Mouse (Mus musculus) limb, embryonic 14.5 days (tissue): ENCODE measurements at regions not wholly inside any gene's neighbourhood (a gene's known extent, or its start where the extent isn't known, plus 50 kb on each side); places are given as distances from the start of the nearest gene placed in this dataset.
A peak's percentile ranks its signal among the peaks of the same experiment; 100 is the strongest.

Experiments used
- ATAC-seq: fragments of 200-750 bp; cut with Nextera tagmentation; 2 replicates; pipeline ENCODE4 v1.8.0; 2017; ENCODE audit warnings: low read depth, moderate number of reproducible peaks, moderate TSS enrichment; ENCODE audit not compliant: low FRiP score
- DNase-seq: peaks from one replicate; pipeline ENCODE4 v3.0.0-alpha.2; 2015; ENCODE audit warnings: low spot score
- H3K27ac ChIP-seq: fragments of 300-500 bp; sonication (generic); replicated peaks from 2 replicates; pipeline ENCODE4 v1.5.1; 2014; ENCODE audit warnings: low read depth, mild to moderate bottlenecking, low read length, moderate library complexity, mixed read lengths
- H3K27me3 ChIP-seq: fragments of 300-500 bp; sonication (generic); 2 replicates; pipeline ENCODE4 v1.6.1; 2014; ENCODE audit warnings: low read length, mixed read lengths; ENCODE audit not compliant: control insufficient read depth, insufficient read depth
- H3K36me3 ChIP-seq: fragments of 300-500 bp; sonication (generic); 2 replicates; pipeline ENCODE4 v1.6.1; 2014; ENCODE audit warnings: mild to moderate bottlenecking, low read length, moderate library complexity, mixed read lengths; ENCODE audit not compliant: control insufficient read depth, insufficient read depth
- H3K4me1 ChIP-seq: fragments of 300-500 bp; sonication (generic); 2 replicates; pipeline ENCODE4 v1.6.1; 2014; ENCODE audit warnings: antibody characterized with exemption, low read length, mixed read lengths; ENCODE audit not compliant: control insufficient read depth, insufficient read depth
- H3K4me2 ChIP-seq: fragments of 300-500 bp; sonication (generic); replicated peaks from 2 replicates; pipeline ENCODE4 v1.6.1; 2014; ENCODE audit warnings: low read depth, mild to moderate bottlenecking, low read length, moderate library complexity; ENCODE audit not compliant: severe bottlenecking
- H3K4me3 ChIP-seq: fragments of 300-500 bp; sonication (generic); replicated peaks from 2 replicates; pipeline ENCODE4 v1.5.1; 2014; ENCODE audit warnings: low read length
- H3K9ac ChIP-seq: fragments of 300-500 bp; sonication (generic); 2 replicates; pipeline ENCODE4 v1.6.1; 2014; ENCODE audit warnings: mild to moderate bottlenecking, low read depth, low read length, moderate library complexity; ENCODE audit not compliant: severe bottlenecking
- H3K9me3 ChIP-seq: fragments of 300-500 bp; sonication (generic); 2 replicates; pipeline ENCODE4 v1.6.1; 2016; ENCODE audit warnings: low read length; ENCODE audit not compliant: control insufficient read depth
- POLR2A ChIP-seq: fragments of 200-500 bp; IDR thresholded peaks from 2 replicates; pipeline ENCODE4 v1.8.0; 2012; ENCODE audit warnings: inconsistent platforms, mild to moderate bottlenecking, moderate library complexity, borderline replicate concordance; ENCODE audit not compliant: insufficient read depth, insufficient read length; ENCODE audit errors: extremely low read depth
- WGBS: fragments of 180-500 bp; shearing (Covaris S2); extraction: QIAGEN DNeasy Blood & Tissue Kit; methylation state at CpG from one replicate; pipeline ENCODE4 v1.1.7; 2014; 5-methylcytosine and 5-hydroxymethylcytosine counted together

DNA sequence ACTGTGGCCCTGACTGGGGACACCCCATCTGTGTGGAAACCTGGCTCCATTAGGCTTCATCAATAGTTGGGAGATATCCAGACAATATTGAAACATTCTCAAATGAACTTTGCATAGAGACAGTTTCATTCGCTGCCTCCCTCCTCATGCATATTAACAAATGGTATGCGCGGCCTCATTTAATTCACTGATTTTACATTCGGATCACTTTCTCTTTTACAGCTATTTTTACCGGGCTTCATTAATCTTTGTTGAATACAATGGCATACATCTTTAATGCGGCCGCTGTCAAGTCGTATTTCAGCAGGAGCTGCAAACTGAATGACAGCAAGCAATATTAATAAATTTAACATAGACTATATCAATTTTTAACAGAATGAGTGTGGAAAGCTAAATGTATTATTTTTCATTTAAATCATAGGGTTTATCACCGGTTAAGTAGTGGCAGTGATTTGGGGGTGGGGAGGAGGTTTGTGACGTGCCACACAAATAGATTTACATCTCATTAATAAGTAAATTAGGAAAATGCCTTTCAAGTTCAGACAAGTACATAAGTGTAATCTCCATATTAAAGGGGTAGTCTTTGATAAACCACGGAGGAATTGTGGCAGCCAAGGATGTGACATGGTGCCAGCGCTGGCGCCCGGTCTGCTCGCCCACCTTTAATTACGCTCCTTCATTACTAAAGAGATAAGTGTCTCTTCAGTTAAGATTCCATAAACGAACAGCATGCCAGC, 480.4 kb upstream of the Mki67 start:
- no peak overlapping the region for H3K4me3 ChIP-seq
- H3K9ac ChIP-seq: no peak overlapping the region
- H3K4me2 ChIP-seq: no peak overlapping the region
- H3K27me3 ChIP-seq: no peaks in the 10 kb centered on the region
- no peaks in the 10 kb centered on the region for H3K4me1 ChIP-seq
- TF ChIP-seq POLR2A: no peak
- DNase-seq (no peak), ATAC-seq (no peak)
- 89% methylated on average over 17 of the region's 17 CpGs for WGBS
- H3K9me3 ChIP-seq: no peaks in the 10 kb centered on the region
- H3K36me3 ChIP-seq: no peaks in the 10 kb centered on the region
- H3K27ac ChIP-seq: no peak overlapping the region

DNA sequence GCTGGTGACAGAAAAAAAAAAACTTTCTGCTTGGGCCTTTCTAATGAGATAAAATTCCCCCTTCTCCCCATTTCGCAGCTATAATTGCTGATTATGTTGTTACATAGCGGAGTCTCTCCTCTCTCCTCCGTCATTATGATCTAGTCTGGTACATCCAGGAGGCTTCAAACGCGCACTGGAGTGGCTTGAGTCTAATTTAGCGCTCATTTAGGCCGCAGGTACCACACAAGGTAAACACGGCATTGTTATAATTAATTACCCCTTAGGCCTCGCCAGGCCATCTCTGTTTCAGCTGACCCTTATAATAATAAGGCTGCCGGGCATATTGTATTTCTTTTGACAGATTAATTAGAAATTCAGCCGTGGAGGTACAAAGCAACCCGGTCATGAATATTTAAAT, 492.7 kb upstream of the Mki67 start:
- no peaks in the 10 kb centered on the region for H3K9me3 ChIP-seq
- TF ChIP-seq POLR2A: no peak
- no peaks in the 10 kb centered on the region for H3K36me3 ChIP-seq
- peaks cover 16% of the 10 kb centered on the region for H3K27me3 ChIP-seq
- H3K9ac ChIP-seq: no peak overlapping the region
- H3K4me1 ChIP-seq: peaks cover 24% of the 10 kb centered on the region
- DNase-seq (no peak), ATAC-seq (no peak)
- no peak overlapping the region for H3K4me2 ChIP-seq
- 68% methylated on average over 12 of the region's 12 CpGs for WGBS
- H3K27ac ChIP-seq: no peak overlapping the region
- H3K4me3 ChIP-seq: no peak overlapping the region

DNA sequence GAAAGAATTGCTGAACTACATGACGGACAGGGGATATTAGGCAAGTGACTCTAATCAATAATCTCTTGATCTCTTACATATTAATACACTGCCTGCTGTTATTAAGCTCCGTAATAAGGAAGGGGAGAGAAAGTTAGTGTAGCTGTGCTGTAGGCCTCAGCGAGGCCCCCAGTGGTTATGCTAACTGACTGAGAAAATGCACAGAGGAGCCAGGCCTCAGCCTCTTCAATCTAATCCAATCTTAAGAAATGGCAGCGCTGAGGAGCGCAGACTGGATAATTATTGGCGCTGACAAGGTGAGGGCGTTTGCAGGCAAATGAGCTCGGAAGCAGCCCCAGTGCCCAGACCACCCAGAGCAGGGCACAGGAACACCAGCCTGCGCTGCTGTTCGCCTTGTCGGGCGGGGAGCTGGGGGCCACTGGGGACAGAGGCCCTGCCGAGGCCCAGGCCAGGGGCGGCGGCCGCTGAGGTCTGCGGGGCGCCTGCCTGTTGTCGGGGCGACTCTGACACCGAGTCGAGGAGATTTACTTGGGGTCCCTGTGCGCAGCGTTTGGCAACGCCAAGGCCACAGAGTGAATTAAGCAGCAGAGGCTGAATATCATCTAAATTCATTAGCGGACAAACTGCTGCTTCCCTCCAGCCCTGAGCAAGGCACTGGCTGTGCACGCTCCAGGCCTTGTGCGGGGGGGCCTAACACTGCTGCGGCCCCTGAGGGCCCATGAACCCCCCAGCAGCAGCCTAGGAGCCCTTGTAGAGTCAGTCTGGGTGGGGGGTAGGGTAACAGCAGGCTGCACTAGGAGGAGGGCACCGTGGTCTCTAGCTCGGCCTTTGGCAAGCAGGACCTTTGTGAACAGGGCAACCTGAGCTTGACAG, 493.4 kb upstream of the Mki67 start:
- Histone ChIP-seq H3K27ac (no peak overlapping the region), H3K27me3 (peaks cover 16% of the 10 kb centered on the region), H3K9me3 (no peaks in the 10 kb centered on the region), H3K4me2 (peak overlapping the region; percentile 28; the same call in 1 of the 2 replicates), H3K4me3 (no peak overlapping the region), H3K36me3 (no peaks in the 10 kb centered on the region), H3K4me1 (peaks cover 31% of the 10 kb centered on the region), H3K9ac (peak overlapping the region; percentile 31; the same call in 1 of the 2 replicates)
- DNase-seq (no peak), ATAC-seq (no peak)
- TF ChIP-seq POLR2A: no peak
- 36% methylated on average over 31 of the region's 31 CpGs for WGBS

DNA sequence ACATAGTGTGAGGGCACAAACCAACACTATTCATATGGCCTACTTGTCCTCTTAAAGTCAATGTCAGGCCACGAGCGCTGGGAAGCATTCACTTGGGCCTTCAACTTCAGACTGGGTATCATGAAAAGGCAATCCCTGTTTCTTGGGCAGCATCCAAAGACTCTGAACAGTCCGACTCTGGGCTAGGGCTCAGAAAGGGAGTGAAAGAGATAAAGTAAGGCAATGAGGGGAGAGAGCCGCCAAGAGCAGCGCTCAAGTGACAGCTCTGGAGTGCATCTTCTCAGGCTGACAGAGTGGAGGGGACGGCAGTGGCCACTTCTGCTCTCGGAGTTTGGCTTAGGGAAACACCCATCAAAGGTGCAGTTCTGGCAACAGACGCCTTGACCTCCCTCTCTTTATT, 496.3 kb upstream of the Mki67 start:
- Histone ChIP-seq H3K36me3 (no peaks in the 10 kb centered on the region), H3K27me3 (peaks cover 16% of the 10 kb centered on the region), H3K9ac (no peak overlapping the region), H3K27ac (0 out of 2 replicates have a peak overlapping the region, but pooled peaks have one; percentile 74), H3K4me2 (no peak overlapping the region), H3K4me1 (peaks cover 39% of the 10 kb centered on the region), H3K4me3 (no peak overlapping the region), H3K9me3 (no peaks in the 10 kb centered on the region)
- WGBS: 15% methylated on average over 8 of the region's 8 CpGs
- TF ChIP-seq POLR2A: no peak
- ATAC-seq (peak; percentile 41; the same call in 1 of the 2 replicates), DNase-seq (peak; percentile 66)
